Mouse (Mus musculus): ENCODE results near the gene Dmrtc2. TPM values are rescaled to one million over a fixed set of nuclear protein-coding genes. Genes with fewer than 3 reads are reported as not detected.
"Not testable (repeated sequence)": the region's sequence is repeated elsewhere in the genome, so short reads cannot be mapped to it uniquely, and the experiment has no call there.

Gene Dmrtc2
- polyA plus RNA-seq, 1 experiment from 2014 or later = not detected

DNA sequence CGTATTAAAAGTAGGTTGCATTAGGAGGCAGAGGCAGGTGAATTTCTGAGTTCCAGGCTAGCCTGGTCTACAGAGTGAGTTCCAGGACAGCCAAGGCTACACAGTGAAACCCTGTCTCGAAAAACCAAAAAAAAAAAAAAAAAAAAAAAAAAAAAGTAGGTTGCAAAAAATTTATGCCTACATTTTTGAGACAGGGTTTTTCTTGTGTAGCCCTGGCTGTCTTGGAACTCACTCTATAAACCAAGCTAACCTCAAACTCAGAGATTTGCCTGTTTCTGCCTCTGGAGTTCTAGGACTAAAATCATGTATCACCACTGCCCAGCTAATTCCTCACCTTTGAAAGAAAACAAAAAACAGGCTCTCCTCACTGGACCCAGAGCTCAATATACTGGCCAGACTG is 25.9 kb downstream of the Dmrtc2 start:
- H3K4me1 ChIP-seq; H3K27ac ChIP-seq; H3K4me3 ChIP-seq; H3K36me3 ChIP-seq; H3K9me3 ChIP-seq; DNase-seq (ENCODE audit: low spot score); H3K27me3 ChIP-seq (ENCODE audit: insufficient read depth, poor library complexity, severe bottlenecking): not testable (repeated sequence)
- WGBS = 73% methylated on average over 2 of the region's 2 CpGs

DNA sequence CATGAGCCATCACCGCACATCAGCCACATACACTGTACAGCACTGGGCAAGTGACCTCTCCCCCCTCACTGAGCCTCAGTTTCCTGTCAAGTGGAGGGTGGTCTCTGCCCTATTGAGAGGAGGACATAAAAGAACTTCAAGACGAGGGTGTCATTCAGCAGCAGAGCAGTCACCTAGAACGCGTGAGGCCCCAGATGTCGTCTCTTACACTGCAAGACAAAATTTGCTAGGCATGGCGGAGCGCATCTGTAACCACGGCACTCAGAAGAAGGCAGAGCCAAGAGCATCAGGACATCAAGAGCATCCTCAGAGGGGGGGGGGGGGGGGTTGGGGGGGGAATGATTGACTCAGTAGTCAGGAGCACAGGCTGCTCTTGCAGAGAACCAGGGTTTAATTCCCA is 26.4 kb downstream of the Dmrtc2 start:
- H3K27me3 ChIP-seq (ENCODE audit: insufficient read depth, poor library complexity, severe bottlenecking) = no peaks in the 10 kb centered on the region
- H3K4me1 ChIP-seq = no peaks in the 10 kb centered on the region
- H3K36me3 ChIP-seq = no peaks in the 10 kb centered on the region
- no peak overlapping the region for H3K4me3 ChIP-seq
- no peak overlapping the region for H3K27ac ChIP-seq
- WGBS = 89% methylated on average over 8 of the region's 8 CpGs
- DNase-seq (ENCODE audit: low spot score) = no peak
- H3K9me3 ChIP-seq = no peaks in the 10 kb centered on the region

DNA sequence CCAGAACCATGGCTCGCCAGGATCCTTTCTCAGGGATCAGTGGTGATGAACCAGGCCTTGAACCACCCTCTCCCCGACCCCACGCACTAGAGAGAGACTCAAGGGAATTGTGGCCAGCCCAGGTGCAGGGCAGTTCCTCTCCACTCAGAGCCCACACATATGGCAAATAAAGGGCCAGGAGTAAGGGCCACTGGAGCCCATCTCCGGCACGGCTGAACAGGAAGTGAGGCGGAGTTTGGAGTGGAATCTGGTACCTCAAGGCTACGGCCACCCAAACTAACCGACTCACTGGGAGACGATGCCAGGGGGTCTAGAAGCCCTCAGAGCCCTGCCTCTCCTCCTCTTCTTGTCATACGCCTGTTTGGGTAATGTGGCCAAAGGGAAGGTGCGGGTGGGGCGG is 27.4 kb downstream of the Dmrtc2 start, which contains the start of gene Cd79a:
Gene Cd79a, plus strand, starts transcription at position 158 of the 400 bp plus-strand sequence.
- no peaks in the 10 kb centered on the region for H3K36me3 ChIP-seq
- DNase-seq (ENCODE audit: low spot score) = no peak
- no peak within 1 kb of the TSS for H3K27ac ChIP-seq
- H3K4me3 ChIP-seq = no peak within 1 kb of the TSS
- 0 out of 2 replicates have a peak, but pooled peaks cover 1% of the 10 kb centered on the region for H3K4me1 ChIP-seq
- 70% methylated on average over 12 of the region's 12 CpGs for WGBS
- no peaks in the 10 kb centered on the region for H3K9me3 ChIP-seq
- H3K27me3 ChIP-seq (ENCODE audit: insufficient read depth, poor library complexity, severe bottlenecking) = no peaks in the 10 kb centered on the region

DNA sequence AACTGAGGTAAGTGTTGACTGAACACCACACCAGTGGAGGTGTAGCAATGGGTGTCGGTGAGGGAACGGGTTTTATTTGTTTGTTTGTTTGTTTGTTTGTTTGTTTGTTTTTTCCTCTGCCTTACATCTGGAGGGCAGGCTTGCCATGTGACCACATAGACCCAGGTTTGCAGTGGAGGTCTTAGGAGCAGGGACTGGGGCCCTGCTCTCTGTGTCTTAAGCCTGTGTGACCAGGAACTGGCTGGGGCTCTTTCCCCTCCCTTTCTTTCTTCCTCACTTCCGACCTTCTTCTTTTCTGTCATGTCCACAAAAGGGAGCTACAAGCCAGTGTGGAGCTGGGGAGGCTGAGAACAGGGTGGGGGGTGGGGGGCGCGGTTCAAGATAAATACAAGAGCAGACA is 28.1 kb downstream of the Dmrtc2 start:
- no peaks in the 10 kb centered on the region for H3K36me3 ChIP-seq
- no peak for DNase-seq (ENCODE audit: low spot score)
- H3K27me3 ChIP-seq (ENCODE audit: insufficient read depth, poor library complexity, severe bottlenecking) = no peaks in the 10 kb centered on the region
- WGBS = 78% methylated on average over 5 of the region's 5 CpGs
- H3K9me3 ChIP-seq = no peaks in the 10 kb centered on the region
- 0 out of 2 replicates have a peak, but pooled peaks cover 6% of the 10 kb centered on the region for H3K4me1 ChIP-seq
- no peak overlapping the region for H3K27ac ChIP-seq
- no peak overlapping the region for H3K4me3 ChIP-seq

DNA sequence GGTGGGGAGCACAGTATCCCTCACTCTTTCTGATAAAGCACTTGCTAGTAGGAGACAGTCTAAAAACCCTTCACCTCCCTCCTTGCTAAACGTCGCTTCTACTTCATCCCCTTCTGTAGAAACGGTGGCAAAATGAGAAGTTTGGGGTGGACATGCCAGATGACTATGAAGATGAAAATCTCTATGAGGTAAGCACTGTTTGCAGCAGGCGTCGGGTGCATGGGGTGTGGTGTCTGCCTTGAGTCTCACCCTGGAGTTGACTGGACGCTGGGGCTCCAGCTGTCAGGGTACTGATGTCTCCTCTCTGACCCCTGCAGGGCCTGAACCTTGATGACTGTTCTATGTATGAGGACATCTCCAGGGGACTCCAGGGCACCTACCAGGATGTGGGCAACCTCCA is 31.3 kb downstream of the Dmrtc2 start:
- no peak for DNase-seq (ENCODE audit: low spot score)
- Histone ChIP-seq H3K27ac (no peak overlapping the region), H3K36me3 (no peaks in the 10 kb centered on the region), H3K9me3 (no peaks in the 10 kb centered on the region), H3K4me1 (peaks cover 25% of the 10 kb centered on the region), H3K4me3 (no peak overlapping the region), H3K27me3 (ENCODE audit: insufficient read depth, poor library complexity, severe bottlenecking) (no peaks in the 10 kb centered on the region)
- WGBS = 70% methylated on average over 6 of the region's 6 CpGs

DNA sequence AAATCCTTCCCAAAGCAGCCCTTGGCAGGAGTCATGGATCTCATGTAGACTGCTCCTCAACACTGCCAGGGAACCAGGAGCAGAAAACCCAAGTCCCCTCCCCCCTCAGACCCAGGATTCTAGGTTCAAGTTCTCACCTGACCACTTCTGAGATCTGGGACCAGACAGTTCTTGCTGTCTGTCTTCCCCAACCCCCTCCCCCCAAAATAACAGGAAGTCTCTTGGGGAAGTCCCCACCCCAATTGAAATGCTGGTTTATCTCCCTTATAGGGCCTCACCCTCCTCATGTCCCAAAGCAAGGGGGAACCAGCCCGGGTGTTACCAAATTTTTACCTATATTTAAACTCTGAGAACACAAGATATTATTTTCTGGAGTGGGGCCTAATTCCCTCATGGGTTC is 32.0 kb downstream of the Dmrtc2 start:
- DNase-seq (ENCODE audit: low spot score) = no peak
- Histone ChIP-seq H3K27ac (peak overlapping the region; percentile 94; the same call in 1 of the 2 replicates), H3K4me3 (peak overlapping the region; percentile 80; the same call in 1 of the 2 replicates), H3K36me3 (no peaks in the 10 kb centered on the region), H3K27me3 (ENCODE audit: insufficient read depth, poor library complexity, severe bottlenecking) (no peaks in the 10 kb centered on the region), H3K4me1 (peaks cover 33% of the 10 kb centered on the region), H3K9me3 (no peaks in the 10 kb centered on the region)
- WGBS = 36% methylated on average over 1 of the region's 1 CpGs

DNA sequence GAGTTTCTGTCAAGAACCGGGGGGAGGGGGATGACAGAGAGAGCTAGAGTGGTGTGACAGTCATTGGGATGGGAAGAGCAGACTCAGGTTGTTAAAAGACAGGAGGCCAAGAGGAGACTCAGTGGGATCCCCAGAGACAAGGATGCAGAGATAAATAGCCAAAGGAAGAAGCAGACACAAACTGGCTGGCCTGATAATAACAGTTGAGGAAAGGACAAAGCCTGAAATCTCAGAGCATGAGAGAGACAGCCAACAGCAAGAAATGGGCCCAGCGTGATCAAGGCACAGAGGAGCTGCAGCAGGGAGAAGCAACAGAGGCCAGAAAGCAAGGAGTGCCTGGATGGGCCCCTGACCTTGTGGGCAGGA is 32.4 kb downstream of the Dmrtc2 start:
- H3K27me3 ChIP-seq (ENCODE audit: insufficient read depth, poor library complexity, severe bottlenecking) = no peaks in the 10 kb centered on the region
- H3K9me3 ChIP-seq = no peaks in the 10 kb centered on the region
- peak overlapping the region; percentile 94 for H3K27ac ChIP-seq
- peak overlapping the region; percentile 80 for H3K4me3 ChIP-seq
- H3K4me1 ChIP-seq = peaks cover 37% of the 10 kb centered on the region
- 48% methylated on average over 2 of the region's 2 CpGs for WGBS
- DNase-seq (ENCODE audit: low spot score) = no peak
- no peaks in the 10 kb centered on the region for H3K36me3 ChIP-seq

DNA sequence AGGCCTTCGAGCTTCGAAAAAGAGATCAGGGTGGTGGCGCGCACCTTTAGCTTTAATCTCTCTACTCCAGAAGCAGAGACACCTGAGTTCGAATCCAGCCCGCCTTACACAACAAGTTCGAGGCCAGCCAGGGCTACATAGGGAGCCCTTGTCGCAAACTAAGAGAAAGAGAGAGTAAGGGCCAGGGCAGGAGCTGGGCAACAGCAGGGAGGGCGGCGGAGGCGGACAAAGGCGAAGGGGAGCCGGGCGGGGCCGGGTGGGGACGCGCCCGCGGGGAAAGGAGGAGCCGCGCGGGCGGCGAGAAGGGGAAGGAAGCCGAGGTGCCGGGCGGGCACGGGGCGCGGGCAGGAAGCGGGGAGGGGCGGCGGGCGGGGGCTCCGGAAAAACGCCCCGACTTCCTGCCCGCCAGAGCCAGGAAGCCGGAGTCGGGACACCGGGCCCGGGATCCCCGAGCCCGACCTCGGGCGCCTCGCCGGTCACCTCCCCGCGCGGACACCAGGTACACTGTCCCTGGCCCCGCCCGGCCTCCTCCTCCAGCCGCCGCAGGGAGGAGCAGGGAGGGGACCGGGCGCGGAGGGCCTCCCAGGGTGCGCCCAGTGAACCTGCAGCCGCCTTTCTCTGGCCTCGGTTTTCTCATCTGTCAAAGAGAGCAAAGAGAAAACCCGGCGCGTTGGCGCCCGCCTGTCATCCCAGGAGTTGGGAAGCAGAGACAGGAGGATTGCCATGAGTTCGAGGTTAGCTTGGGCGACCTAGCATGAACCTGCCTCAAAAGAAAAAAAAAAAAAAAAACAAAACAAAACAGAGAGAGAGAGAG is 33.0 kb downstream of the Dmrtc2 start, which contains the start of gene Arhgef1:
Gene Arhgef1, plus strand, starts transcription at position 283 of the 814 bp plus-strand sequence.
- Histone ChIP-seq H3K27me3 (ENCODE audit: insufficient read depth, poor library complexity, severe bottlenecking) (no peaks in the 10 kb centered on the region), H3K4me3 (peak within 1 kb of the TSS; percentile 80), H3K9me3 (no peaks in the 10 kb centered on the region), H3K27ac (peak within 1 kb of the TSS; percentile 94), H3K36me3 (peaks cover 4% of the 10 kb centered on the region), H3K4me1 (peaks cover 42% of the 10 kb centered on the region)
- peak; percentile 88 for DNase-seq (ENCODE audit: low spot score)
- 5% methylated on average over 64 of the region's 68 CpGs for WGBS

DNA sequence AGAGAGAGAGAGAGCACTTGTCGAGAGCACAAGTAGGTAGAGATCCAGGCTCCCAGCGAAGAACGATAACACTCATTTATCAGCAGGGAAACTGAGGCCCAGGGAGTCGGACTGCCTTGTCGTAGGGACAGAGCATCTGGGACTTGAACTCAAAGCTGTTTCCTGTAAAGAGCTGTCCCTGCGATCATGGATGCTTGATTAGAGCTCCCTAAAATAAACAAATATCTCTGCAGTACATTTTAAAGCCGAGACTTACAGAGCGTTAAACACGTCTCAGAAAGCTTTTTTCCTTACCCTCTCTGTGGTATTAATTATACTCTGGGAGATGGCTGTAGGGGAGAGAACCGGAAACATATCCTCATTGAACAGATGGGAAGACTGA is 33.6 kb downstream of the Dmrtc2 start:
- H3K4me1 ChIP-seq = peaks cover 46% of the 10 kb centered on the region
- no peaks in the 10 kb centered on the region for H3K9me3 ChIP-seq
- no peaks in the 10 kb centered on the region for H3K27me3 ChIP-seq (ENCODE audit: insufficient read depth, poor library complexity, severe bottlenecking)
- DNase-seq (ENCODE audit: low spot score) = no peak
- 34% methylated on average over 10 of the region's 10 CpGs for WGBS
- H3K36me3 ChIP-seq = peaks cover 10% of the 10 kb centered on the region
- H3K27ac ChIP-seq = peak overlapping the region; percentile 94
- H3K4me3 ChIP-seq = peak overlapping the region; percentile 80

DNA sequence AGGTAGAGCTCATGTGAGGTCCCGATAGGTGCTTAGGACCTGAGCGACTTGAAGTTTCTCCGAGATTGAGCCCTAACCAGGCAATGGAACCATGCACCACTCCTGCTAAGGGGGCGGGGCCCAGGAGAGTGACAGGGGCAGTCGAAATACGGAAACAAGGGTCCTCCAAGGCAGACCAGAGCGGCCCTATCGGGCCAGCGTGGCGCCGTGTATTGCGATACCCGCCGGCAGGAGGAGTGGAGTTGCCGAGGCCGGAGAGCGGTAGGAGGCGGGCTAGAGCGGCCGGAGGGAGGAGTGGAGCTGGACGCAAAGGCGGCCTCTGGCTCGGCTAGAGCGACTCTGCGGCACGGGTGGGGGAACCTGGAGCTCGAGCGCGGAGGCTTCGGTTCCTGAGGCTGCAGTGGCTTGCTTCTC is 34.2 kb downstream of the Dmrtc2 start:
- Histone ChIP-seq H3K27me3 (ENCODE audit: insufficient read depth, poor library complexity, severe bottlenecking) (no peaks in the 10 kb centered on the region), H3K36me3 (peaks cover 16% of the 10 kb centered on the region), H3K4me3 (peak overlapping the region; percentile 80), H3K9me3 (no peaks in the 10 kb centered on the region), H3K4me1 (peaks cover 46% of the 10 kb centered on the region), H3K27ac (peak overlapping the region; percentile 88)
- peak; percentile 99 for DNase-seq (ENCODE audit: low spot score)
- 0% methylated on average over 30 of the region's 30 CpGs for WGBS

DNA sequence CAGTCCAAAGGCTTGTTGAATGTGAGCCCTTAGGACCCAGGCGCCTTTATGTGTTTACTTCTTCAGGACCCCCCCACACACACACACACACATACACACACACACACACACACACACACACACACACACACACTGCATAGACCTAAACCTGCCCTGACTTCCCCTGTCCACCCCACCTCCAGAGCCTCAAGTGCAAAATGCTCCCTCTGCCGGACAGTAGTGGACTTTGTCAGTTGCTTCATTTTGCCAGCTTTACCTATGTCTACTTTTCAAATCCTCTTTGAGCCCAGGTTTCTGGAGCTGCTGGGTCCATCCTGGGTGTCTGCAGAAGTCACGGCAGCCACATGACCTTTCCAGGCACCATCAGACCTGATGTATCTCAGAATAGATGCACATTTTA is 35.1 kb downstream of the Dmrtc2 start:
- H3K36me3 ChIP-seq = peaks cover 24% of the 10 kb centered on the region
- 14% methylated on average over 3 of the region's 3 CpGs for WGBS
- H3K27ac ChIP-seq = peak overlapping the region; percentile 88
- peaks cover 46% of the 10 kb centered on the region for H3K4me1 ChIP-seq
- peak overlapping the region; percentile 80 for H3K4me3 ChIP-seq
- H3K27me3 ChIP-seq (ENCODE audit: insufficient read depth, poor library complexity, severe bottlenecking) = no peaks in the 10 kb centered on the region
- DNase-seq (ENCODE audit: low spot score) = peak; percentile 87
- no peaks in the 10 kb centered on the region for H3K9me3 ChIP-seq

DNA sequence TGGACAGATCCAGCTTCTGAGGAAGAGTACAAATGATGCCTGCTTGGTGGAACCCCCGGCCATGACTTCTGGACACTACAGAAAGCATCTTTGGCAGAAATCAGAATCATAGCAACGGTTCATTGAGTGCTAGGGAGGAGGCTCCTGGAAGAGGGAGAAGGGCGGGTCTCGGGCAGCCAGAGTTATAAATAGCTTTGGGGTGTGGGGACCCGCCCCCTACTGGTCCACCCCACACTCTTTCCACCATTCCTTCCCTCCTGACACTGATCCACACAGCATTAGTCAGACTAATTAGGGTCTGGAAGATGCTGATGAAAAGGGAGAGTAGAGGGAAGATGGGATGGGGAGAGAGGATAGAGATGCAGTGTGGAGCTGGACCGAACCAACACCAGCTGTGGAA is 36.7 kb downstream of the Dmrtc2 start:
- Histone ChIP-seq H3K27ac (peak overlapping the region; percentile 12; the same call in 1 of the 2 replicates), H3K36me3 (peaks cover 32% of the 10 kb centered on the region), H3K27me3 (ENCODE audit: insufficient read depth, poor library complexity, severe bottlenecking) (no peaks in the 10 kb centered on the region), H3K9me3 (no peaks in the 10 kb centered on the region), H3K4me1 (peaks cover 46% of the 10 kb centered on the region), H3K4me3 (no peak overlapping the region)
- no peak for DNase-seq (ENCODE audit: low spot score)
- 17% methylated on average over 6 of the region's 6 CpGs for WGBS

DNA sequence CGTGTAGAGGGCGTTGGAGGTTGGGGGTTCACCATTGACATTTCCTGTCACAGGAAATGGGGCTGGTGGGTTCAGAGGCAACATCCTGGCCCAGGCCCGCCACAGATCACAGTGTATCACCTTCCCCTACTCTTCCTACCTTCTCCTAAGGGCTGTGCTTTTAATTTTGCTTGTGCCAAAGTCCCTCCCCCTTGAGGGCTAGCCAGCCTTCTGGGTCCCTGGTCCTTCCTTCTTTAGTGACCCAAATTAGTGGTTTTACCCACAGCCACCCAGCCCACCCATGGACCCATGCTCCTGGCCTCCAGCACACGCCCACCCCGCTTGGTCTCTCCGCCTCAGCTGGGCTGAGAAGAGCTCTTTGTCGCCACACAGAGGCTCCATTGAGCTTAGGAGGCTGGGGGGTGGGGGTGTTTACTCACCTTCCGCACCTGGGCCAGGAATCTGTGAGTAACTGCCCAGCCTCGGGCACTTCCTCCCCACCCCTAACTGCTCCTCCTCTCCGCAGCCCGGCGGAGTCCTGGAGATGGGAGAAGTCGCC is 37.4 kb downstream of the Dmrtc2 start:
- 24% methylated on average over 13 of the region's 13 CpGs for WGBS
- Histone ChIP-seq H3K4me3 (peak overlapping the region; percentile 22; the same call in 1 of the 2 replicates), H3K27me3 (ENCODE audit: insufficient read depth, poor library complexity, severe bottlenecking) (no peaks in the 10 kb centered on the region), H3K36me3 (peaks cover 38% of the 10 kb centered on the region), H3K4me1 (peaks cover 44% of the 10 kb centered on the region), H3K27ac (peak overlapping the region; percentile 59; the same call in 1 of the 2 replicates), H3K9me3 (no peaks in the 10 kb centered on the region)
- no peak for DNase-seq (ENCODE audit: low spot score)
